Comparison of ENCODE assay signal across 20 mouse cellular contexts in the genomic region with DNA sequence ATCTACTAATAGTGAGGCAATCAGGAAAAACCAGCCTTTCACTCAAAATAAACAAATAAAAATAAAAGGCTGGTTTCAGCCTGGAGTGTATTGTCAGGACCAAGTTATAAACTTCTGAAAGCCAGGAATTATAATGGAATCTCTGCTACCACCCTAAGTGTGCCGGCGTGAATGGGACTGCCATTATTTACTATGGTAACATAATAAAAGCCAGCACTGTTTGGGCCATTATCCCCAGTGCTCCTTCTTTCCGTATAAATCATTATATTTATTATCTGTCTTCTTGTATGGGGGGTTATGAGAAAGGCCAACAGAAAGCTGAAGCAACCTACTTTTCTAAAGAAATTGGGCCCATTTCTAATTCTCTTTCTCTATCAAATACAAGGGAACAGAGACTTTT.
"Had no signal": no experiment of that assay in that cellular context is flagged by ENCODE, and none has a peak within 500 bp of the region (broad histone marks: within the 10 kb centered on the region; RNA-seq: fewer than 3 reads in every experiment).

No protein-coding gene starts in this region.

- H3K4me2 ChIP-seq: liver, embryonic 15.5 days; lung, embryonic 15.5 days; midbrain, embryonic 12.5 days; stomach, embryonic 15.5 days had no signal

- H3K36me3 ChIP-seq: liver, embryonic 15.5 days; lung, embryonic 15.5 days; midbrain, embryonic 10.5 days; midbrain, embryonic 12.5 days; stomach, embryonic 15.5 days had no signal

- H3K27me3 ChIP-seq: liver, embryonic 15.5 days; lung, embryonic 15.5 days; megakaryocyte, embryonic 14.5 days; midbrain, embryonic 12.5 days; stomach, embryonic 15.5 days had no signal

- H3K9me3 ChIP-seq: liver, embryonic 15.5 days; lung, embryonic 15.5 days; midbrain, embryonic 10.5 days; midbrain, embryonic 12.5 days; stomach, embryonic 15.5 days had no signal

- H3K4me3 ChIP-seq: liver, embryonic 15.5 days; lung, embryonic 15.5 days; megakaryocyte, embryonic 14.5 days; midbrain, embryonic 10.5 days; midbrain, embryonic 12.5 days; myocyte; stomach, embryonic 15.5 days had no signal

- DNase-seq: liver, postnatal 0 days; lung, adult 2 months; lung, postnatal 14 days; lung, postnatal 36 days; midbrain, embryonic 14.5 days; right cerebral cortex, postnatal 14 days; thymus, adult 2 months; thymus, postnatal 25 days; thymus, postnatal 4 days had no signal

- H3K4me1 ChIP-seq: liver, embryonic 15.5 days; lung, embryonic 15.5 days; megakaryocyte, embryonic 14.5 days; midbrain, embryonic 10.5 days; midbrain, embryonic 12.5 days; stomach, embryonic 15.5 days had no signal

- H3K27ac ChIP-seq: liver, embryonic 15.5 days; lung, embryonic 15.5 days; macrophage; midbrain, embryonic 10.5 days; midbrain, embryonic 12.5 days; stomach, embryonic 15.5 days; stomach, postnatal 0 days had no signal

- ATAC-seq: liver, postnatal 0 days; lung, postnatal 0 days; midbrain, embryonic 16.5 days had no signal

- H3K9ac ChIP-seq: liver, embryonic 15.5 days; liver, postnatal 0 days; lung, embryonic 15.5 days; midbrain, embryonic 12.5 days; stomach, embryonic 15.5 days had no signal
